Mouse (Mus musculus): ENCODE measurements around the gene Olfr284.

Olfr284 gene

GRCm38 (mm10) chr15:98340887-98341286 is at the start of gene Olfr284:
Gene Olfr284 (minus strand): TSS chr15:98340987.
- no peak for DNase-seq

DNA sequence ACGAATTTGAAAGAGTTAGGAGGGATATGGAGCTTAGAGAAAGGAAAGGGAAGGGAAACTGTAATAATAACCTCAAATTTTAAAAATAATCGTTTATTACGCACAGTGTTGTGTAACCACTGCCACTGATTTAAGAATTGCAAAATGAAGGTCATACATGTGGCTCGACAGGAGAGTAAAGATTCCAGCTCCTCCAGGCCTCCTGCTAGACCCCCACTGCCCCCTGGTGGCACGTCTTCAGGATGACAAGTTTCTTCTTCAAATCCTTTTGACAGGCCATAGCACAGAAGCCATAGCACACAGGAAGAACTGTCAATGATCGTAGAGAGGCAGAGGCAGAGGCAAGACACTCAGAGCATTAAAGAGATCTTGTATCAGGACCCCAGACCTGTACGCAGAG is 49.0 kb upstream of the Olfr284 start:
- DNase-seq = peak; percentile 73

GRCm38 (mm10) chr15:98387621-98388020 is 46.8 kb upstream of the Olfr284 start:
- no peak for DNase-seq

DNA sequence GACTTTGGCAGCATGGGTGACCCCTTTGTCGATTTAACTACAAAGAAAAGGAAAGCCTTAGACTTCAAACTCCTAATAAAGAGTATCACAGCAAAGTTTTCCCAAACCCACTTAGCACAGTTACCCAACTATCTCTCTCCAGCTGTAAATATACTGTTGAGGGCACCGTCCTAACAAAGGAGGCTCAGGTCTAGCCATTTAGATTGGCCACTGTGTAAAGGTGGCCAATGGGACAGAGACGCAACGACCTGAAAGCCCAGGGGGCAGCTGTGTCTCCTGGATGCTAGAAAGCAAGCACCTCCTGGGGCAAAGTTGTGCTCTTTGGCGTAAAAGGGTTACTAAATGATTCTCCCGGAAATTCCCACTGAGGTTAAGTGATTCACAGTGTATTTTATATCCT is 40.1 kb upstream of the Olfr284 start, which contains the start of gene Olfr283:
TSS of gene Olfr283 (minus strand) at position 101 of the 400 bp plus-strand sequence.
- no peak for DNase-seq

DNA sequence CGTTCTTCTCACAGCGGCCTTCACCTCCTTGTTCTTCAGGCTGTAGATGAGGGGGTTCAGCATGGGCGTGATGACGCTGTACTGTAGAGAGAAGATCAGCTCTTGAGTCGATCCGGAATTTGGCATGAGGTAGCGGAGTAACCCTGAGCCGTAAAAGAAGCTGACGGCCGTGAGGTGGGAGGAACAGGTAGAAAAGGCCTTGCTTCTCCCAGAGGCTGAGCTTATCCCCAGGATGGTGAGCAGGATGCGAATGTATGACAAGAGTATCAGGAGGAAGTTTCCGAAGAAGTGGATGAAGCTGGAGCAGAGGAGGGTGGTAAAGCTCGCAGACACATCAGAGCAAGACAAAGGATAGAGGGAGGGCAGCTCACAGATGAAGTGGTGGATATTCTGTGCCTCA is 37.4 kb upstream of the Olfr284 start:
- no peak for DNase-seq

- no peak for DNase-seq
Measured at GRCm38 (mm10) chr15:98317177-98317724, 23.5 kb downstream of the Olfr284 start, which contains the start of gene Olfr285. Gene Olfr285 (minus strand): TSS chr15:98317353.

DNA sequence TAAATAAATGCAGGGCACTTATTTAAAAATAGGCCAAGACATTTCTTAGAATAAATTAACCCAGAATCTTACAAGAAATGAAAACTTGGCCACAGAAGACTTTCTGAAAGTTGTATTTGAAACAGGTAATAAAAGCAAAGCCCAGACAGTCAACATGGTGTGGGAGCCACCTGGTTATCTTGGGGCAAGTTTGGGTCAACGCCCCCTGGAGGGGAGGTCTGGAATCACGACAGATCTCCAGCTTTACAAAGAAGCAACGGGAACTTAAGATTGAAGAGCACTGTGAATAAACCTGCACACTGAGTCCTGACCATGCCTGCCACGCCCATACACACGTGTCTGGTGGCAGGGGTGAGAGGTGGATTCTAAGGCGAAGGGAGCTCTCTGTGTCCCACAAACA is 25.1 kb downstream of the Olfr284 start:
- DNase-seq = no peak

DNA sequence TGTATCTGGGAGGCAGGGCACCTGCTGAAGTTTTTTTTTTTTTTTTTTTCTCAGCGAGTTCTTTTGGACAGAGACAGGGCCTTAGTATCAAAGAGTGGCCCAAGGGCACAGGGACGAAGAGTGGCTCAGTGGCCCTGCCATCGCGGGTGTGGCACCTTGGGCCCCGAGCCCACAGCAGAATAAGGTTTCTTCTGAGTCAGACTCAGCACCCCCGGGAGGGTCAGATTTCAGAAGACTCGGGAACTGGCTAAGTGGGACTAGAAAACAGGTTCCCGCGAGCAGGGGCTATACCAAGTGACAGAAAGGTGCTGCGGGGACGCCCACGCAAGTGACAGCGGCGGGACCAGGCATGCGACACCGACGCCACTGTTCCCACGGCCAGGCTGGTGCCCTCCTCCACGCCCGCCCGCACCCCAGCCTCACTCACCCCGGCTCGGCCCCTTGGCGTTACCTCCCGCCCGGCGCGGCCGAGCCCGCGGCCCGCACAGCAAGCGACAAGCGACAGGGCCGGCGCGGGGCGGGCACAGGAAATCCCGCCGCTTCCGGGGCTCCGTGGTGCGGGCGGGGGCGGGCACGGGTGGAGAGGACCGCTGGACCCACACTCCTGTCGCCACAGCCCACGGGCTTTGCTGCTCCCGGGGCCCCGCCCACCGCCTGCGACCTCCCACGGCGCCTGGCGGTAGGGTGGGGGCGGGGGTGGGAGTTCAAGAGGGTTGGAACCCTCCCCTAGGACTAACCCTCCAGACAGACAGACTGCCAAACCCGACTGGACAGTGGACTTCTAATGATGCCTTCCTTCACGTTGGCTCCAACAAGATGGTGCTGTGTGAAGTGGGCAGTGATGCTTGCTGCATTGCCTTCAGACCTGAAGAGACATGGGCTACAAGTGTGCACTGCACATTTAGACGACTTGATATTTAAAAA is 44.9 kb downstream of the Olfr284 start, which contains the start of gene Zfp641:
TSS of gene Zfp641 (minus strand) at position 534 of the 924 bp plus-strand sequence.
- DNase-seq = peak; percentile 71

DNA sequence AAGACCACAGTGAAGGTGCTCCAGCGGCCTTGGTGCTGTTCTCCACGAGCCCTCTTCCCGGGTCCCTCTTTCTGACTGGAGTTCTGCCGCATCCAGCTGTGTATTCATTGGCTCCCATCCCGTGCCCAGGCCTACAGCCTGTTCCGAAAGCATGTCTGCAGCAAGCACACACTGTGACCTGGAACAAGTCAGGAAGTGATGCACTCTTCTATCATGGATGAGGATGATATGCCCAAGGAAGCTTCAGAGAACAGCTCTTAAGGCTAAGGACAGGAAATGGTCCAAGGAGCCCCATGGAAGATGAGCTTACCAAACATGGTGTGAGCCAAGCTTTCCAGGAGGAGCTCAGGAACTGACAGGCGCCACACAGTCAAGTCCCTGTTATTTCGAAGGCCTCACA is 47.1 kb downstream of the Olfr284 start:
- no peak for DNase-seq
